Mouse (Mus musculus): ENCODE results near the gene Myo10.

DNA sequence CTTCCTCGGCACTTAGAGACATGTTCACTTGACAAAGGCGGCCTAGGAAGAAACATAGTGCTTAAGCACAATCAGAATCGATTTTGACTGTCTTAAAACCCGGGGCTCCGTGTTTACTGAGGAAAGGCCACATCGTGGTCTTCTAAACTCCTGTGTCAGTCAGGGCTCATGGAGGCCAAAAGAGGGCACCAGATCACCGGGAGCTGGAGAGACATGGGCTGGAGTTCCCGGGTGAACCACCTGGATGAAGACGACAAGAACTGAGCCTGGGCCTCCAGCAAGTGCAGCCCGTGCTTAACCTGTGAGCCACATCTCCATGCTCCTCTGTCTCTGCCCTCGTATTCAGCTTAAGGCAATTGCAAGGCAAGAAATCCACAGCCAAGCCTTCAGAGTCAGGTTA, 71.4 kb downstream of the Myo10 start:
- TF ChIP-seq CTCF (IDR thresholded peaks at IDR 0.05; ENCODE audit: low read depth) (peak; percentile 31; the same call in 1 of the 2 replicates), EP300 (IDR thresholded peaks at IDR 0.05; ENCODE audit: low read depth) (no peak)
